Mouse (Mus musculus) brain, embryonic 14.5 days (tissue): ENCODE measurements around the gene Cd52. TPM values are rescaled to one million over a fixed set of nuclear protein-coding genes. Genes with fewer than 3 reads are reported as not detected.

Source experiments
- DNase-seq: peaks from one replicate; pipeline ENCODE4 v3.0.0-alpha.2; 2011; ENCODE audit warnings: low read depth
- CTCF ChIP-seq: fragments of 200-500 bp; IDR thresholded peaks from 2 replicates; pipeline ENCODE4 v1.5.1; 2012; ENCODE audit warnings: inconsistent platforms, mild to moderate bottlenecking, moderate library complexity, borderline replicate concordance; ENCODE audit not compliant: insufficient read depth, insufficient read length; ENCODE audit errors: extremely low read depth
- POLR2A ChIP-seq: fragments of 200-500 bp; IDR thresholded peaks from 2 replicates; pipeline ENCODE4 v1.6.1; 2012; ENCODE audit warnings: mild to moderate bottlenecking, inconsistent platforms, borderline replicate concordance; ENCODE audit not compliant: poor library complexity, insufficient read depth, insufficient read length, severe bottlenecking; ENCODE audit errors: extremely low read depth
- polyA plus RNA-seq: library from polyadenylated mRNA; depleted of rRNA; stranded (reverse); fragments of >200 nt; gene quantifications from 2 replicates; pipeline ENCODE4 v1.2.3, GENCODE M21; 2012

Gene Cd52
- polyA plus RNA-seq, 1 experiment = 2.5 TPM

GRCm38 (mm10) chr4:134125383-134126060, 30.6 kb upstream of the Cd52 start:
- DNase-seq = no peak
- TF ChIP-seq POLR2A = no peak
- TF ChIP-seq CTCF = no peak

- TF ChIP-seq POLR2A (no peak), CTCF (peak; percentile 95)
- DNase-seq = peak; percentile 63
Observed at GRCm38 (mm10) chr4:134123680-134124551, 29.0 kb upstream of the Cd52 start.

GRCm38 (mm10) chr4:134123147-134123546, 28.3 kb upstream of the Cd52 start:
- TF ChIP-seq POLR2A (no peak), CTCF (no peak)
- DNase-seq = no peak

DNA sequence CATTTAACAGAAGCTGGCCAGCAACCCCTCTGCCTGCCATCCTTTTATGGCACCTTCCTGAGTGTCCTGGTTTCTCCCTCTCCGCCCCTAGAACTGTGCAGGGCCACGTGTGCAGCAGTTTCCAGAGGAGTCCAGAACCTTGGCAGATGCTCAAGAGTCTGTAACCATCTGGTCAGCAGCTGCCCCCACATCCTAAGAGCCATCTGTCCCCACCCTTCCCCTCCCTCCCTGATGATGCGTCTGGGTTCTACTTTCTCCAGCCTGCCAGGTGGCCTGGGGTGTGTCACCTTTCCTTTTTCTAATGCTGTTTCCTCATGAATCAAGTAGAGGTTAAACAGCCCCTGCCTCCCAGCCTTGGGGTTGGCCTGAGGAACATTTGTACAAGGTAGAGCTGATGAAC, 27.4 kb upstream of the Cd52 start:
- peak; percentile 12 for DNase-seq
- TF ChIP-seq CTCF = no peak
- TF ChIP-seq POLR2A = no peak

GRCm38 (mm10) chr4:134121571-134121970, 26.7 kb upstream of the Cd52 start:
- TF ChIP-seq CTCF = no peak
- TF ChIP-seq POLR2A = no peak
- no peak for DNase-seq

DNA sequence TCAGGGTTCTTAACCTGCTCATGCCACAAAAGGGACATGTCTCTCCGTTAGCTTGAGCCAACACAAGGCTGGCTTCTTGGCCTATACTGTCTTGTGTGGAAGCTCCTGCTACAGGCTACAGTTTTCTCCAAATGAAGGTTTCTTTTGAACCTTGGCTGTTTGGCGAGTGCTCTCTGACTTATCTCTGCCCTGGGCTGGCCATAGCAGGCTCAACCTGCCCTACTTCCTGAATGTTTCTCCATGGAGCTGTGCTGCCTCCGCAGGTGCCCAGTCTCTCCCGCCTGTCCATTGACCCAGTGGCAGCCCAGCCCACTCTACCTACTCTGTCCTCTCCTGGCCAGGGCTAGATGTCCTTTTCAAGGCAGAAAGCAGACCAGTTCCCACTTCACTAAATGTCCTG, 26.0 kb upstream of the Cd52 start:
- TF ChIP-seq POLR2A = no peak
- TF ChIP-seq CTCF = no peak
- DNase-seq = no peak

DNA sequence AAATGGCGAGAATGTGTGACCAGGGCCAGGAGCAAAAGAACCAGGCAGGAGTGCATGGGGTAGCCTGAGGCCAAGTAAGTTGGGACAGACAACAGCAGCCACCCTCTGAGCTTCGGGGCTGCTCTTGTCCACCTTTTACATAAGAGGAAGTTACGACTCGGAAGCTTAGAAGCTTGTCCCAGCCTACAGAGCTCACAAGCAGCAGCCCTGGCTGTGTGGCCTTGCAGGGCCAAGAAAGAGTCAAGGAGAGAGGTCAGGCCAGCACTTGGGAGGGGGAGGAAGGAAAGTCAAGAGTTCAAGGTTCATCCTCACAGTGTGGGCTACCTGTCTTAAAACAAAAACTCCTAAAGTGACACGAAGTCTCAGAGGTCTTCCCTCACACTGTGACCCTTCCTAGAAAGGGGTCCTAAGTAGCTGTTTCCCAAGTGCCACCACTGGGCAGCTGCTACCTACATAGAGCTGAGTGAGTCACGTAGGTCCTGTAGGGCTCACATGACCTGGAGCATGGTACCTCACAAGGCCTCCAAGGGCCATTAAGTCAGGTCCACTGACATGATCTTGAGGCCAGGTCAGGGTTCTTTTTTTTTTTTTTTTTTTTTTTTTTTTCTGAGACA, 25.4 kb upstream of the Cd52 start:
- TF ChIP-seq POLR2A = no peak
- TF ChIP-seq CTCF = no peak

DNA sequence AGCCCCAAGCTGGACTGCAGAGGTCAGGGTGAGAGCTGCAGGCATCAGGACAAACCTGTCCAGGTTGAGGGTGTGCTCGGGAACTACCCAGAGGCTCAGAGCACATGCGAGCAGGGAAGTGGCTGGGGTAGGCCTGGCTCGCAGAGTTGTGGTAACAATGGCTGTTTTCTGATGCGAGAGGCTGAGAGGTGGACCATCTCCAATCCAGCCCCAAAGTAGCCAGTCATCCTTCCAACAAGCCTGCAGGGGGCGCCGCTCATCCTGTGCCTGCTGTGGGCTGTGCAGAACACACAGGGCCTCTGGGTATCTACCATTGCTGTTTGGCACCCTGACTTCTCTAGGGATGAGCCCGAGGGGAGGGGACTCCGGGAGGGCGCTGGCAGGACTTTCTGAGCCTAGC, 24.8 kb upstream of the Cd52 start:
- TF ChIP-seq CTCF (peak; percentile 56), POLR2A (no peak)
- no peak for DNase-seq

More for the DNA sequence above, 25.4 kb upstream of the Cd52 start:
- no peak for DNase-seq

GRCm38 (mm10) chr4:134119042-134119441, 24.2 kb upstream of the Cd52 start:
- DNase-seq = no peak
- TF ChIP-seq POLR2A (no peak), CTCF (no peak)

DNA sequence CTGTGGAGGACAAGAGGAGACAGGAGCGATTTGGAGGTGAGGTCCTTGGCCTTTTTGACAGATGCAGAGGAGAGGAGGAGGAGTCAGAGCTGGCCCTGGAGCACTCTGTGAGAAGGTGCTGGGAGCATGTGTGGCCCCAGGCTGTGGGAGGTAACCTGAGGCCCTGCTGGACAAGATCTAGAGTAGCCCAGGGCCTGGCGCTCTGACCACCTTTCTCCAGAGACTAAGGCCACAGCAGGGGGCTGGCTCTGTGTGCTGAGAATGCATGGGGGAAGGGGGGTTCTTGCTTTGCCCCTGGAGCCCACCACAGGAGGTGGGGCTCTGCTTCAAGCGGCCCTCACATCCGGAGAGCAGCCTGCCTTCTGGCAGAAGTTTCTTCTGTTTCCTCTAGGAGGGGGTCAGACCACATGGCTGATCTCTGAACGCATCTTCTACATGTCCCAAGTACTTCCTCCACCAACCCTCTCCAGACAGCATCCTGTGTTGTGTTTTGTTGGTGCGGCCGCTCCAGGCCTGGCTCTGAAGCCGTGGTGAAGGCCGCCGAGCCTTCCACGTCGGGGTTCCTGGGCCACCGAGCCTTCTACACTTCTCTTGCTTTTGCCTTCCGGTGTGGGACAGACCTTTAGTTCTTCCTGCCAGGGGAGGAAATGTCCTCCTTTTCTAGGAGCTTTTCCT, 23.4 kb upstream of the Cd52 start:
- no peak for DNase-seq

DNA sequence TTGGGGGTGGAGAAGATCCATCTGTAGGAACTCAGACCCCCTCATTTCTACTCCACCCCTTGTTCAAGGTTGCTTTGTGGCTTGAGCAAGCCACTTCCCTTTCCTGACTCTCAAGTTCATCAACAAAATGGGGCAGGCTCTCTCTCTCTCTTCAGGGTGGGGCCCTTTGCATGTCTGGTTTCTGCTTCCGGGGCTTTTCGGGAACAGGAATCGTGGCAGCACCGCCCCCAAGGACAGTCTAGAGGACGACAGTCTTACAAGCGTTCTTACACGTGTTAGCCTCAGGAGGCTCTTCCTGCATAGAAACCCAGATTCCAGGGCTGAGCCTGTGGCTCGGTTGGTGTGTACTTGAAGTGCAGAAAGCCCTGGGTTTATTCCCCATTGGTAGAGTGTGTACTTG, 22.1 kb upstream of the Cd52 start:
- TF ChIP-seq POLR2A = no peak
- TF ChIP-seq CTCF = no peak
- no peak for DNase-seq

More for the DNA sequence above, 23.4 kb upstream of the Cd52 start:
- TF ChIP-seq CTCF (no peak), POLR2A (no peak)
